Mouse (Mus musculus) bone marrow macrophage, adult 2 months (primary cell): ENCODE results near the gene B230217C12Rik.

Experiments
- CTCF ChIP-seq: IDR thresholded peaks from 2 replicates; pipeline ENCODE4 v1.5.1; 2012; ENCODE audit warnings: low read depth, mild to moderate bottlenecking, low read length, moderate library complexity
- POLR2A ChIP-seq: IDR thresholded peaks from 2 replicates; pipeline ENCODE4 v1.6.1; 2012; ENCODE audit warnings: mild to moderate bottlenecking, low read depth, low read length, borderline replicate concordance

DNA sequence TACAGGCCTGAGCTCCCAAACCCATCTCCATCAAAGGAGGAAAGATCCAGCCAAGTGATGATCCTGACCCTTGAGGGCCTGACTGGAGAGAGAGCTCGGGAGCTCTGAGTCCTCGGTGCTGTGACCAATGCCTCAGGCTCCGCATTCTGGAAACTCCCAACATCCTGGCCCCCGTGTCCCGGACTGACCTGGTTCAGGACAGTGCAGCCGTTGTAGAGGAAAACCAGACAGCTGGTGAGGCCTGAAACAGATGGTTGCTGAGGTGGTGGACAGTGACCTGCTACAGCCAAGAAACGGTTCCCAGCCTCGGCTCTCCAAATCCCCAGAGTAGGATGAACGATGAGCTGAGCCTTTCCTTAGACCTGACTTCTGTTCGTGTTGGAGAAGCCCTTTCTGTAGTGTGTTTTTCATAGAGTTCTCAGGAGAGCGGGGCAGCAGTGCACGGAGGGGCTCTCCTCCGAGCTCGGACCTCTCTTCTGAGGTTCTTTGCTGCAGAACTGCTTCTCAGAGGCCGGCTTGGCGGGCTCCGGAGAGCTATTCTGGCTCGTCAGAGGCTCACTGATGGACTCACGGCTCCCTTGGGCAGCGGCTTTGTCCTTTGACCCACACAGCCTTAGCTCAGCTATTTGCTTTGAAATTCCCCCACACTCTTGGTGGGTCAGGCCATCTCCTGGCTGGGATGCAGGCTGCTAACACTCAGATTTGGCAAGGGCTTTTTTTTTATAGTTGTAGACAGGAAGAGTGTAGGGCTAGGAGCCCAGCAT is 17.6 kb upstream of the B230217C12Rik start:
- TF ChIP-seq CTCF (no peak), POLR2A (no peak)
